Mouse (Mus musculus) liver, adult 2 months (tissue): ENCODE measurements around the gene Dyrk3. TPM values are rescaled to one million over a fixed set of nuclear protein-coding genes. Genes with fewer than 3 reads are reported as not detected.

Experiments used
- DNase-seq: peaks from one replicate; pipeline ENCODE4 v3.0.0-alpha.2; 2011; ENCODE audit warnings: low read depth, low spot score; ENCODE audit errors: extremely low read depth
- H3K27ac ChIP-seq: fragments of 200-500 bp; replicated peaks from 2 replicates; pipeline ENCODE4 v1.5.1; 2012; ENCODE audit warnings: low read depth, mild to moderate bottlenecking, control low read depth, inconsistent platforms, low read length; ENCODE audit not compliant: insufficient read depth
- H3K27me3 ChIP-seq: fragments of 200-500 bp; 2 replicates; pipeline ENCODE4 v1.6.1; 2012; ENCODE audit warnings: mild to moderate bottlenecking, moderate library complexity, low read length, inconsistent platforms; ENCODE audit not compliant: control insufficient read depth, insufficient read depth
- H3K36me3 ChIP-seq: fragments of 200-500 bp; 2 replicates; pipeline ENCODE4 v1.6.1; 2012; ENCODE audit warnings: low read length, inconsistent platforms; ENCODE audit not compliant: control insufficient read depth, insufficient read depth
- H3K4me1 ChIP-seq: fragments of 200-500 bp; 2 replicates; pipeline ENCODE4 v1.6.1; 2011; ENCODE audit warnings: low read length; ENCODE audit not compliant: control insufficient read depth, insufficient read depth
- H3K4me3 ChIP-seq: fragments of 200-500 bp; 2 replicates; pipeline ENCODE4 v1.5.1; 2011; ENCODE audit warnings: low read depth, mild to moderate bottlenecking, control low read depth, low read length, moderate library complexity; ENCODE audit not compliant: insufficient read depth
- H3K79me2 ChIP-seq: fragments of 200-500 bp; 2 replicates; pipeline ENCODE4 v1.6.1; 2012; ENCODE audit warnings: inconsistent platforms, mild to moderate bottlenecking, low read length, moderate library complexity; ENCODE audit not compliant: control insufficient read depth, insufficient read depth
- H3K9ac ChIP-seq: fragments of 200-500 bp; 2 replicates; pipeline ENCODE4 v1.6.1; 2012; ENCODE audit warnings: low read depth, mild to moderate bottlenecking, control low read depth, inconsistent platforms, low read length
- CTCF ChIP-seq: fragments of 200-500 bp; IDR thresholded peaks from 2 replicates; pipeline ENCODE4 v1.5.1; 2011; ENCODE audit warnings: low read depth, low read length, control low read depth
- POLR2A ChIP-seq: fragments of 200-500 bp; IDR thresholded peaks from 2 replicates; pipeline ENCODE4 v1.6.1; 2011; ENCODE audit warnings: low read length, control low read depth; ENCODE audit not compliant: insufficient read depth; ENCODE audit errors: extremely low read depth
- WGBS: fragments of 180-500 bp; shearing (Covaris S2); methylation state at CpG from one replicate; pipeline ENCODE4 v1.1.7; 2018; 5-methylcytosine and 5-hydroxymethylcytosine counted together
- polyA plus RNA-seq: library from polyadenylated mRNA; depleted of rRNA; stranded (reverse); fragments of >200 nt; gene quantifications from 2 replicates; pipeline ENCODE4 v1.2.3, GENCODE M21; 2012
- total RNA-seq: library from RNA; depleted of rRNA; stranded (reverse); fragments of >200 nt; gene quantifications from 2 replicates; pipeline ENCODE4 v1.2.3, GENCODE M21; 2014

Dyrk3 gene
- total and polyA plus RNA-seq, 2 experiments: 0.50 to 1.3 TPM

- TF ChIP-seq POLR2A (no peak), CTCF (no peak)
- H3K9ac ChIP-seq: no peak overlapping the region
- 45% methylated on average over 11 of the region's 11 CpGs for WGBS
- no peaks in the 10 kb centered on the region for H3K27me3 ChIP-seq
- no peak overlapping the region for H3K27ac ChIP-seq
- H3K79me2 ChIP-seq: peaks cover 59% of the 10 kb centered on the region
- DNase-seq: no peak
- H3K36me3 ChIP-seq: no peaks in the 10 kb centered on the region
- peaks cover 75% of the 10 kb centered on the region for H3K4me1 ChIP-seq
- no peak overlapping the region for H3K4me3 ChIP-seq
Measured at GRCm38 (mm10) chr1:131088547-131088946, 49.6 kb downstream of the Dyrk3 start.

GRCm38 (mm10) chr1:131086907-131087306 is 51.2 kb downstream of the Dyrk3 start:
- 16% methylated on average over 7 of the region's 7 CpGs for WGBS
- H3K27ac ChIP-seq: peak overlapping the region; percentile 83

DNA sequence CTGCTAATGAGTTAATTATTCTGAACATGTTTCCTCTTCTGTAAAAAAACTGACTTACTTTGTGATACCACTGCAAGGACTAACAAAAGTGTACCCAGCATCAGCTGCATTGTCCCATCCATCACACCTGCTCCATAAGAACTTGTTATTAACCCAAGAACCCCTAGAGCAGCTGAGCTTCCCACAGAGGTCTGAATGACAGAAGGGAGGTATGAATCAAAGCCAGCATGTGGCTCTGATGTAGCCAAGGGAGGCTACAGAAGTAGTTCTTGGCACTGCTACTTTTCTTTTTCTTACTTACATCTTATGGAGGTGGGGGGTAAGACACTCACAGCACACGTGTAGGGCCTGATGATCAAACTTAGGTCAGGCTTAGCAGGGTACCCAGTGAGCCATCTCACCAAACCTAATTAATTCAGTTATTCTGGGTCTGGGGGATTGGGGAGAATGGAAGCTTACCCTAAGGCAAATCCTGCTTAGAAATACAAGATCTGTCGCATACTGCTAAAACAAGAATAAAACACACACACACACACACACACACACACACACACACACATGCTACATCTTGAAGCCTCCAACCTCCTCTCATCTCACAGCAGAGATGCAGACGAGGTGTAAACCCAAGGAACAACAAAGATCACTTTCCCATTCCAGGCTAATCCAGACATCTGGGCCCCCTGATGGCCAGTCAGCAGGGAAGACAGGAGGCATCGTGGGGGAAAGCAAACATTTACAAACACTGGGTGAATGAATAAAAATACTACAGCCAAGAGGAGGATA is 52.0 kb downstream of the Dyrk3 start:
- 28% methylated on average over 4 of the region's 4 CpGs for WGBS
- Histone ChIP-seq H3K4me1 (peaks cover 66% of the 10 kb centered on the region), H3K27ac (peak overlapping the region; percentile 83), H3K9ac (no peak overlapping the region), H3K79me2 (peaks cover 62% of the 10 kb centered on the region), H3K36me3 (no peaks in the 10 kb centered on the region), H3K4me3 (no peak overlapping the region), H3K27me3 (no peaks in the 10 kb centered on the region)
- TF ChIP-seq CTCF: no peak
- no peak for DNase-seq

More at GRCm38 (mm10) chr1:131086907-131087306, 51.2 kb downstream of the Dyrk3 start:
- Histone ChIP-seq H3K4me1 (peaks cover 73% of the 10 kb centered on the region), H3K36me3 (no peaks in the 10 kb centered on the region), H3K27me3 (no peaks in the 10 kb centered on the region), H3K4me3 (no peak overlapping the region), H3K9ac (peak overlapping the region; percentile 43; the same call in 1 of the 2 replicates), H3K79me2 (peaks cover 55% of the 10 kb centered on the region)
- DNase-seq: peak; percentile 86
- TF ChIP-seq CTCF (no peak), POLR2A (no peak)

DNA sequence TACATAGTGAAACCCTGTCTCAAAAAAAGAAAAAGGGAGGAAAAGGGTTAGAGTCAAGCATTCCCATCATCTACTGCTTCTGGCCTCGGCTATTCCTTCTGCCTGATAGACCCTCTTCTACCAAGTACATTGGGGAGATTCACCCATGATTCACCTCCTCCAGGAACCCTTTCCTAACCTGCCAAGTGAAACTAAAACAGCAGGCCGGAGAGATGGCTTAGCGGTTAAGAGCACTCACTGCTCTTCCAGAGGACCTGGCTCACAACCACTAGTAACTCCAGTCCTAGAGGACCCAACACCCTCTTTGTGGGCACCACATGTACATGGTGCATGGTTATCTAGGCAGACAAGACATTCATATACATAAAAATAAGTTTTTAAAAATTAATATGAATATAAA is 52.9 kb downstream of the Dyrk3 start:
- H3K9ac ChIP-seq: no peak overlapping the region
- H3K27ac ChIP-seq: peak overlapping the region; percentile 15; the same call in 1 of the 2 replicates
- 40% methylated on average over 3 of the region's 3 CpGs for WGBS
- peaks cover 70% of the 10 kb centered on the region for H3K79me2 ChIP-seq
- H3K4me3 ChIP-seq: no peak overlapping the region
- H3K36me3 ChIP-seq: no peaks in the 10 kb centered on the region
- DNase-seq: no peak
- peaks cover 62% of the 10 kb centered on the region for H3K4me1 ChIP-seq
- H3K27me3 ChIP-seq: no peaks in the 10 kb centered on the region
- TF ChIP-seq POLR2A: no peak
- no peak for TF ChIP-seq CTCF

DNA sequence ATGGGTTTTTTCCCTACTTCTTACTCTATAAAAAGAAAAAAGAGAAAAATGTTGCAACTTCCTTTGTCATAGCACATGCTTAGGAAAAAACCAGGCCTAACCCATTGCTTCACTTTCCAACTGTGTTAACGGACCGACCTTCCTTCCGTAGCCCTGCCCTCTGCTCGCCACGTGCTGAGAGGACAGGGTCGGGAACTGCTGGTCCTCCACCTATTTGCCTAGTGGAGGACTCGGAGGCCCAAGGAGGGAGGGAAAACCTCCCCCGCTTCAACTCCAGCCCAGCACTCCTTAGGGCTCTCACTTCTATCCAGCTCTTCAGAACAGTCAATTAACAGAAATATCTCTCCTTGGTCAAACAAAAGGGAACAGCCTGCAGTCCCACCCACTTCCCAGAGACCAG is 53.9 kb downstream of the Dyrk3 start:
- H3K4me1 ChIP-seq: peaks cover 60% of the 10 kb centered on the region
- TF ChIP-seq POLR2A (no peak), CTCF (no peak)

GRCm38 (mm10) chr1:131083609-131084008 is 54.5 kb downstream of the Dyrk3 start:
- DNase-seq: peak; percentile 97
- Histone ChIP-seq H3K27me3 (no peaks in the 10 kb centered on the region), H3K36me3 (no peaks in the 10 kb centered on the region), H3K27ac (peak overlapping the region; percentile 99), H3K9ac (peak overlapping the region; percentile 56), H3K4me3 (no peak overlapping the region), H3K4me1 (peaks cover 60% of the 10 kb centered on the region), H3K79me2 (peaks cover 75% of the 10 kb centered on the region)
- TF ChIP-seq POLR2A (no peak), CTCF (no peak)
- WGBS: 6% methylated on average over 4 of the region's 4 CpGs

More for the DNA sequence above, 53.9 kb downstream of the Dyrk3 start:
- H3K36me3 ChIP-seq: no peaks in the 10 kb centered on the region
- peak overlapping the region; percentile 99 for H3K27ac ChIP-seq
- H3K4me3 ChIP-seq: no peak overlapping the region
- peak overlapping the region; percentile 0 for H3K9ac ChIP-seq
- no peaks in the 10 kb centered on the region for H3K27me3 ChIP-seq
- H3K79me2 ChIP-seq: peaks cover 75% of the 10 kb centered on the region
- WGBS: 2% methylated on average over 8 of the region's 8 CpGs
- DNase-seq: peak; percentile 89
